Mouse (Mus musculus): ENCODE data around the gene Cic. TPM values are rescaled to one million over a fixed set of nuclear protein-coding genes. Genes with fewer than 3 reads are reported as not detected.

Gene Cic
- total RNA-seq, 2 experiments from 2014 or later, result 324 to 333 TPM

DNA sequence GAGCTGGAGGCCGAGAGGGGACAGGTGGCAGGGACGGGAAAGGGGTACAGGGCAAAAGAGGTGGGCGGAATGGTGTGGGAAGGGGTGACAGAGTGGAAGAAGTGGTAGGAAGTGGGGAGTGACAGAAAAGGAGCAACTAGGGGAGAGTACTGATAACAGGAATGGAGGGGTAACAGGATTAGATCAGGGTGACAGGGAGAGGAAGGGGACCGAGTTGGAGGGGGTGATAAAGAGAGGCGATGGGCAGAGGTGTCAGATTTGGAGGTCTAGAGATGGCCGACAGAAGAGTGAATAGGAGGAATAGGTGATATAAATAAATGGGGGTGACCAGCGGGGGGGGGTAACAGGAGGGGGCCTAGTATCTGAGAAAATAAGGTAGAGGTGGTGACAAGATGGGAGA, 1.1 kb downstream of the Cic start:
- intact Hi-C loops (cut with DNase I), result no loop called here
- DNase-seq, result no peak

DNA sequence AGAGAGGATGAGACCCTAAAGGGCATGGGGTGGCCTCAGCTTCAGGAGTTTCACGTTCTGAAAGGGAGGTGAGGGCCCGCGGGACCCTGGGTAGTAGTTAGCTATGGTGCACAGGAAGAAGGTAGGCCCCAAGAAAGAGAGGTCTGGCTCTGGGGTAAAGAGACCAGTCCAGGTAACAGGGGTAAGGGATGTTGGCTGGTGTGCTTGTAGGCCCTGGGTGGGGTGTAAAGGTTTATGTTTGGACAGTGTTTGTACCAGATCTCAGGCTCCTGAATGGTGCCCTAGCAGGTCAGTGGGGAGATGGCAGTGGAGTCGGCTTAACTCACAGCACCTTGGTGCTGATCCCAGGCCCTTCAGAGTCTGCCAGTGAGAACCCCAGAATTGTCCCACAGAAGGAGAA, 1.5 kb downstream of the Cic start:
- no peak for DNase-seq
- intact Hi-C loops (cut with DNase I), result no loop called here

DNA sequence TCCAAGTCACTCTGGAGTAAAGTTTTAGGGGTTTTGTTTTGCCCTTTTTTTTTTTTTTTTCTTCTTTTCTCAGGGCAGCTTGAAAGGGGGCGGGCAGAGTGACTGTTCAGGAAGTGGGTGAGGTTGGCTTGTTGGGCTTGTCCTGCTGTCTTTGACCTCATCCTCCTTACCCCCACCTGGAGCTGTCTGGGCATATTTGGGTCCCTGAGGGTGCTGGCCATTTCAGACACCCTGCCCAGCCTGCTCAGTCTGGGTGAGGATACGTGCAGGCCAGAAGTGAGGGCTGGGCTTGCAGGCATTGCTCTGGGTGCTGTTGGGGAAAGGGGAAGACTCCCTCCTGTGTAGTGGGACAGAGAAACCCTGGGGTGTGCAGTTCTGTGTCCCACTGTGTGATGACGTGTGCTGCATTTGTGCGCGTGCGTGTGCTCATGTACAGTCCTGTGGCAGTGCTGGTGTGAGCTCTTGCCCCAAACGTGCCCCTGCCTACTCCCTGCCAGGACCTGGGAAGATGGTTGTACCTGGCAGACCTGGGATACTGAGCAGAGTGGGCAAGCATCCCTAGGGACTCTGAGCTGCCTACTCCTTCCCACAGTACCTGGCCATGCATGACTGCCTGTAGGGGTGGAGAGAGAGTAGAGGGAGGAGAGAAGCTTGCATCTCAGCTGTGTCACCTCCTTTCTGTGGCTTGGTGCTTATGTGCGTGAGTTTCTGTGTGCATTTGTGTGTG, 2.2 kb downstream of the Cic start:
- DNase-seq, result no peak
- intact Hi-C loops (cut with DNase I), result no loop called here

- DNase-seq, result no peak
- intact Hi-C loops (cut with DNase I), result no loop called here
Measured at GRCm38 (mm10) chr7:25270652-25271633, 3.4 kb downstream of the Cic start.

DNA sequence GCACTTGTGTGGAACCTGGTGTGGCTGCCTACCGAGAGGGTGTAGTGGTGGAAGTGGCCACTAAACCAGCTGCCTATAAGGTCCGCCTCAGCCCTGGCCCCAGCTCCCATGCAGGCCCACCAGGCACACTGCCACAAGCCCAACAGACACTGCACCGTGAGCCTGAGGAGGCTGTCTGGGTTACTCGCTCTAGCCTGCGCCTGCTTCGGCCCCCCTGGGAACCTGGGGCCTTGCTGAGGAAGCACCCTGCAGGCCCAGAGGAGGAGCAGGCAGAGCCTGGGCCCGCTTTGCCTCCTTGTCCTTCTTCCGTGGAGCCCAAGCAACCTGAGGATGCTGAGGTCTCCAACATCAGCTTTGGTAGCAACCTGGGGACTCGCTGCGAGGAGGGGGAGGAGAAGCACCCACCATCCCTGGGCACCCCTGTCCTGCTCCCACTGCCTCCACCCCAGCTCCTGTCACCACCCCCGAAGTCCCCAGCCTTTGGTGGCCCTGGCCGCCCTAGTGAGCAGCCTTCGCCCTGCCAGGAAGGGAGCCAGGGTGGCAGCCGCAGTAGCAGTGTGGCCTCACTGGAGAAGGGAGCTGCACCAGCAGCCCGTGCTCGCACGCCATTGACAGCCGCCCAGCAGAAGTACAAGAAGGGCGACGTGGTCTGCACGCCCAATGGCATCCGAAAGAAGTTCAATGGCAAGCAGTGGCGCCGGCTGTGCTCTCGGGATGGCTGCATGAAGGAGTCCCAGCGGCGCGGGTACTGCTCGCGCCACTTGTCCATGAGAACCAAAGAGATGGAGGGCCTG, 4.3 kb downstream of the Cic start:
- no peak for DNase-seq
- intact Hi-C loops (cut with DNase I), result no loop called here

GRCm38 (mm10) chr7:25272445-25273258, 5.1 kb downstream of the Cic start:
- DNase-seq, result no peak
- intact Hi-C loops (cut with DNase I), result no loop called here

DNA sequence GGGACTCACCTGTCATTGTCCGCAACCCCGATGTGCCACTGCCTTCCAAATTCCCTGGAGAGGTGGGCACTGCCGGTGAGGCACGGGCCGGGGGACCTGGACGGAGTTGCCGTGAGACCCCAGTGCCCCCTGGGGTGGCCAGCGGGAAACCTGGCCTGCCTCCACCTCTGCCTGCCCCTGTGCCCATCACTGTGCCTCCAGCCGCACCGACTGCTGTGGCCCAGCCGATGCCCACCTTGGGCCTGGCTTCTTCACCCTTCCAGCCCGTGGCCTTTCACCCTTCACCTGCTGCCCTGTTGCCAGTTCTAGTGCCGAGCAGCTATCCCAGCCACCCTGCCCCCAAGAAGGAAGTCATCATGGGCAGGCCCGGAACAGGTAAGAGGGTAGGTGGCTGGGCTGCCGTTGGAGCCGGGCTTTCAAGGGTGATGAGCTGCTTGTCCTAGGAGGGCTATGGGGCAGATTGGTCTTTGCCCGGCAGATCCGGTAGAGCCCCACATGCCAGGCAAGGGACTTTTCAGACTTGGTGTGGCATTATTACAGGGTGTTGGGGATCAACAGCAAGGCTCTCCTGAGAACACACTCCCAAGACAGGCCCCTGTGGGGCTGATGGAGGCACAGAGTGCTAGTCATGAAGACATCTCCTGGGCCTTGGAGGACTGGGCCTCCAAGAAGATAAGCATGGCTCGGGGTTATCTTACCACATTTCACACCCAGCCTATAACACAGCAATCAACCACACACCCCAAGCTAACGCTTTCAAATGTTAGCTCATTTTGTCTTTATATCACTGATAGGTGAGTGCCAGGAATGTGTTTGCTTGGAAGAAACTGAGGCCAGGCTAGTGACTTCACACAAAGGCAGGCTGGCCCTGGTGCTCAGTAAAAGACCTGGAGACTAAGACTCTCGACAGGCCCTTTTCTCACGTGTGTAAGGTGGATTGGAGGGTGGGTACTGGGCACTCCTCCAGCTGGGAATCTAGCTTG, 6.0 kb downstream of the Cic start:
- intact Hi-C loops (cut with DNase I), result no loop called here

GRCm38 (mm10) chr7:25274571-25274970, 7.1 kb downstream of the Cic start:
- intact Hi-C loops (cut with DNase I), result no loop called here
- DNase-seq, result no peak

More for the DNA sequence above, 6.0 kb downstream of the Cic start:
- no peak for DNase-seq

GRCm38 (mm10) chr7:25274996-25275395, 7.5 kb downstream of the Cic start:
- DNase-seq, result no peak
- intact Hi-C loops (cut with DNase I), result no loop called here

- DNase-seq, result no peak
- intact Hi-C loops (cut with DNase I), result no loop called here
Measured at GRCm38 (mm10) chr7:25275555-25276298, 8.2 kb downstream of the Cic start.

GRCm38 (mm10) chr7:25277405-25277804, 9.9 kb downstream of the Cic start:
- intact Hi-C loops (cut with DNase I), result no loop called here
- DNase-seq, result no peak

DNA sequence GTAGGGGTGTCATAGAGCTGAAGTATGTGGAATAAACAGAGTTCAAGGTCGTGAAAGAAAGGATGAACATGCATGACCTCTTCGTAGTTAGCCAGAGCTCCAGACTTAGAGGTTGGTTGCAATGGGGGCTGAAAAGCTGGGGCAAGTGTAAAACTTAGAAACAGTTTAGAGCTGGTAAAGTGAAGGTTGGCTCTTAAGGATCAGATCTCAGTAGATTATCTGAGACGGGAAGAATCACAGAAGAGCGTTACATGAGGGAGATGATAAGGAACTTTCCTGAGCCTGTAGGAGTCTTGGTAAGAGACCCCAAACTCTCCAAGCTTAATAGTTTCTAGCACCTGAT, 10.5 kb downstream of the Cic start:
- no peak for DNase-seq
- intact Hi-C loops (cut with DNase I), result loop anchor here (2.0 kb wide), 1 partner anchor 37 kb away; no protein-coding TSS in a partner anchor

- DNase-seq, result peak; percentile 87
- intact Hi-C loops (cut with DNase I), result loop anchor here (2.0 kb wide), 1 partner anchor 38 kb away; no protein-coding TSS in a partner anchor
Measured at GRCm38 (mm10) chr7:25278341-25279075, 11.0 kb downstream of the Cic start.

- DNase-seq, result peak; percentile 96
- intact Hi-C loops (cut with DNase I), result loop anchor here (2.0 kb wide), 1 partner anchor 38 kb away; no protein-coding TSS in a partner anchor
Measured at GRCm38 (mm10) chr7:25279076-25279860, 11.8 kb downstream of the Cic start.

DNA sequence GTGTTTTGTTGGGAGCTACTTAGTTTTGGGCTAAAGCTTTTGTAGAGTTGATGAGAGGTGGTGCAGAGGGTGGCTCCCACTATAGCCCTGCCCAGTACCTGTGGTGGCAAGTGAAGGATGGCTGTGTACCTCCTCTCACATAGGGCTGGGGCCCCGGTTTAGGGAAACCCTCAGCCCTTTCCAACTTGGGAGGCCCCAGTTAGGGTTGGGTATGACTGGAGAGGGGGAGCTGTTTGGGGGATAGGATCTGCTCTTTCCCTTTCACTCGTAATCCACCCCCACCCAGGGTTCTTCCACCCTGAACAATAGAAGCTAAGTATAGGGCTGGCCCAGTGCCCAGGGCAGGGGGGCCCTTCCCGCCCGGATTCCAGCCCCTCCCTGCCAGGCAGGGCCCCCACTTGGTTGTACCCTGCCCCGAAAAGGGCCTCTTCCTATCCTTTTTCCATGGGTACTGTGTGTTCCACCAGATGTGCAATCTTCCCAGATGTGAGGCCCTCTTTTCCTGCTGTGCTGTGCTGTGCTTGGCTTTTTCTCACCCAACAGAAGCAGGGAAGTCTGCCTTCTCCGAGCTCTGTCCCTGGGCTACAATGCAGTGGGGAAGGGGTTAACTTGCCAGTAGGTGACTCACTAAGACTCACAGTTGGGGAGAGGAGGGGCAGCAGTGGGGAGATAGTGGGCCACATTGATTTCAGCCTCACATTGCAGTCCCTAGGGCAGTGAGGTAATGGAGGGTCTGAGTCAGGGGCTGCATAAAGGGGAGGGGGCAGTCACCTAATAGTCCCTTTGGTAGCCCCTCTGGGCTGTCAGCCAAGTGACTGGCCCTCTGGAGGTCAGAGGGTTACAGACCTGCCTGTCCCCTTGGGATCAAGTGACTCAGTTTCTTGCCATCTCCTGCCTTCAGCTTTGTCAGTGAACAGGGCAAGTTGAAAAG, 12.6 kb downstream of the Cic start:
- DNase-seq, result peak; percentile 43
- intact Hi-C loops (cut with DNase I), result loop anchor here (2.0 kb wide), 1 partner anchor 39 kb away; no protein-coding TSS in a partner anchor

Measured in left cerebral cortex, postnatal 4 days (tissue).